Mouse (Mus musculus): ENCODE results near the gene Plxnb3.
A peak's percentile ranks its signal among the peaks of the same experiment; 100 is the strongest.

Gene Plxnb3

DNA sequence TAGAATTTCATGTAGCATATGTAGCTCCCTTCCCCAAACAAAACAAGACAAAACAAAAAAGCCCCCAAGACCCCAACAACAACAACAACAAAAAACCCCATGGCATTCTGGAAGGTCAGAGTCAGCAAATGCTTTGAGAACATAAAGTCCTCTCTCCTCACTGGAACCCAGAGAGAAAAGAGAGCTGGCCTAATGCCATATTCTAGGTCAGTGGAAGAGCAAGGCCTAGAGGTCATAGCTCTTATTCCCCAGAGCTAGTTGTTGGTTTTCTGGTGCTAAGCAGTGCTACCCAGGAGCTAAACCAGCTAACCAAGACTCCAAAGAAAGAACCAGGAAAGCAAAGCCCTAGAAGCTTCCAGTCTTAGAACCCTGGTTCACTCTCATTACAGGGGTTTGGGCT is 28.8 kb downstream of the Plxnb3 start:
- DNase-seq (ENCODE audit: low spot score) = no peak

DNA sequence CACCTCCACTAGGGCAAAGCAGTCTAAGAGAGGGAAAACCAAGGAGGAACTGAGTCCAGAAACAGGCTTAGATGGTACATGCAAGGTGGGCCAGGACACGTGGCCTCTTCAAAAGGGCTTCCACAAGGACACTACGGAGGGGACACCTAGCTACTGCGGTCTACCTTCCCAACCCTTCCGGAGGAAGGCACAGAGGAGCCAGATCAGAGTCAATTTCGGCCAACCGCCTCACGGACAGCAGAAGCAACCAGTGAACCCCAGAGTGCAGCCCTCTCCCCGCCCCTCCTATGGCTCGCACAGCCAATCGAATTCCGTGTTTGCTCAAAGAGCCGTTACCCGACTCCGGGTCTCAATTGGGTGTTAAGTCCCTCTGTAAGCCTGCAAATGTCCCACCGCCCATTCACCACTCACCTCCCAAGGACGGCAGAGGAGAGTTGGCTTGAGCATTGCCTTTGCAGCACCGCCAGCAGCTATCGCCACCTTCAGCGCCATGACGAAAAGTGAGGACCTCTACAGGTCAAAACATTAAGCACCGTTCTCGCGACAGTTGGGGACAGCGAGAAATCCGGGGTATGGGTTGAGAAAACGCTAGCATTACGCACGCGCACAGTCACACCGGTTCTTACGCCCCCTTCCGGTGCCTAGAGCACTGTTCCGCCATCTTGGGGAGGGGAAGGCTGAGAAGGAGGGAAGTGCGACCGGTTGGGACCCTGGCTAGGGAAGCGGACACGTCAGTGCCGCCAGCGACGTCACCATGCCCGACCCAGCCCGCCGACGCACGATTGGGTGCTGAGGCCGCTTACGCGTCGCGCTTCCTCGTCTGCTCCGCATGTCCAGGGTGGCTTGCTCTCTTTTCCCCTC is 29.7 kb downstream of the Plxnb3 start, which contains the start of the genes Idh3g and Ssr4:
Gene Idh3g (minus strand): TSS at position 534 of the 861 bp plus-strand sequence.
Gene Ssr4 (plus strand): TSS at position 665 of the 861 bp plus-strand sequence.
- peak; percentile 88 for DNase-seq (ENCODE audit: low spot score)

DNA sequence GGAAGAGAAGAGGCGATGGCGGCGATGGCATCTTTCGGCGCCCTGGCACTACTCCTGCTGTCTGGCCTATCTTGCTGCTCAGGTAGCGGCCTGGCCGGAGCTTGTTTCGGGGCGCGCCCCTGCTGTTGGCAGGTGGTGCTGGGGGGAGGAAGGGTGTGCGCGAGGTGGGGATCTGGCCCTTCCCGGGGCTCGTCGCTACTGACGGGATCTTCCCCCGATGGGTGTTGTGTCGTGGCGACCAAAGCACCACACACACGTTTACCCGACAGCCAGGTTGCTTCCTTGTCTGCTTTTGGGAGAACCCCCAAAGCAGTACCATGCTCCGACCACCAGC is 30.3 kb downstream of the Plxnb3 start:
- no peak for DNase-seq (ENCODE audit: low spot score)

DNA sequence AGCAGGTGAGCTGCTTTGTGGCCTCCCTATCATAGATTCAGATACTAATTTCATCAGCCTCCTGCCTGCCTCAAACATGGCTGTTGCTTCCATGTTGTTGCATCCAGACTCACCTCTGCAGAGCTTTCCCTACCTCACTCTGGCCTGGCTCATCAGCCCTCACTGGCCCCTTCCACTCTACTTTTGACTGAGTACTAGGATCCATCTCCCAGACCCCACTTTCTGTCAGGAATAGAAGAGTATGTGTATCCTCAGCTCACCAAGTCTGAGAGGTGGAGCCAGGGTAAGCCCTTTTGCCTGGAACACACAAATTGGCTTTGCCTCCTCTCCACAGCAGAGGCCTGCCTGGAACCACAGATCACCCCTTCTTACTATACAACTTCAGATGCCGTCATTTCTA is 31.6 kb downstream of the Plxnb3 start:
- no peak for DNase-seq (ENCODE audit: low spot score)

GRCm38 (mm10) chrX:73793039-73793438 is 36.1 kb downstream of the Plxnb3 start:
- no peak for DNase-seq (ENCODE audit: low spot score)

DNA sequence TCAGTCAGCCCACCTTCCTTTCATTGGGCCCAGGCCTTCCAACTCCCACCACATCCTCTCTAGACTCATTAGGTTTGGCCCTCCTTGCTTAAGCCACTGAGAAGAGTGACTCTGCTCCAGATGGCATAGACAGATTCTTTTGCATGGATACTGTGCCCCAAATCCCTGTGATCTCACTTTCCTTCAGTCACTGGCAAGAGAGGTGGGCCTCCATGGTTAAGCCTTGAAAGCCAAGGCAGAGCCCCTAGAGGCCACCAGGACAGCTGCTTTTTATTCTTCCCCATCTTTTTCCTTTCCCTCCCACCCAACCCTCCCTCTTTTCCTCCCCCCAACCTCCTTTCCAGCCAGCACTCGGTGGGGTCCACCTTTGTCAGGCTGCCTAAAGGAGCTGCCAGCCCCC is 36.6 kb downstream of the Plxnb3 start:
- no peak for DNase-seq (ENCODE audit: low spot score)

GRCm38 (mm10) chrX:73797511-73797910 is 40.6 kb downstream of the Plxnb3 start:
- no peak for DNase-seq (ENCODE audit: low spot score)

DNA sequence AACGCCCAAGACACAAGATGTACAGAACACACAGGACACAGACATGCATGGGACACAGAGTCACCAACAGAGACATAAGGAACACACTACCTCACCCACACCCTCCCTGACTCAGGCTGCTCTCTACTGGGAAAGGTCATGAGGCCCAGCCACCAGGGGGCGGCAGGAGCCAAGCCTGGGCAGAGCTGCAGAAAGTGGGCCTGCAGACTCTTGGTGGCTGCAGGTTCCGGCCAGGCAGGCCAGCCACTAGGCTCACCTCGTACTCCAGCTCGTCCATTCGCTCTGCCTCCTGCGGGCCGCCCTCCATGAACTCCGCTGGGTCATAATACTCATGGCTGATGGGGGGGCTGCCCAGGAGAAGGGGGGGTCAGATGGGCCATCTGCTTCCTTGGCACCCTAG is 41.6 kb downstream of the Plxnb3 start:
- DNase-seq (ENCODE audit: low spot score) = peak; percentile 48

- DNase-seq (ENCODE audit: low spot score) = no peak
These were observed 48.9 kb downstream of the Plxnb3 start for GRCm38 (mm10) chrX:73805814-73806213.

GRCm38 (mm10) chrX:73815072-73815471 is 58.2 kb downstream of the Plxnb3 start:
- no peak for DNase-seq (ENCODE audit: low spot score)

GRCm38 (mm10) chrX:73816596-73817314 is 59.9 kb downstream of the Plxnb3 start:
- no peak for DNase-seq (ENCODE audit: low spot score)
